Mouse (Mus musculus): ENCODE measurements around the gene Amh.

- no peak for TF ChIP-seq CTCF (IDR thresholded peaks at IDR 0.05)
- TF ChIP-seq EP300 (IDR thresholded peaks at IDR 0.05): no peak
Measured at GRCm38 (mm10) chr10:80856908-80857307, 51.9 kb downstream of the Amh start.

Data from lung, postnatal 0 days (tissue).